Mouse (Mus musculus) small intestine, adult 2 months (tissue): ENCODE measurements around the gene Cyp2u1.

Experiments
- CTCF ChIP-seq: fragments of 200-500 bp; IDR thresholded peaks from 2 replicates; pipeline ENCODE4 v1.5.1; 2012; ENCODE audit warnings: low read depth, mild to moderate bottlenecking, control low read depth, inconsistent platforms, low read length, moderate library complexity, mixed read lengths; ENCODE audit not compliant: insufficient replicate concordance, insufficient read length; ENCODE audit errors: extremely low read depth
- POLR2A ChIP-seq: fragments of 200-500 bp; IDR thresholded peaks from 2 replicates; pipeline ENCODE4 v1.6.1; 2012; ENCODE audit warnings: low read depth, mild to moderate bottlenecking, control low read depth, inconsistent platforms, low read length, moderate library complexity

- TF ChIP-seq CTCF (no peak), POLR2A (no peak)
Observed at GRCm38 (mm10) chr3:131335117-131335547, 32.1 kb upstream of the Cyp2u1 start.
